Mouse (Mus musculus) embryonic fibroblast, embryonic 13.5 days (primary cell): Measurements from ENCODE around the gene Stox2. TPM values are rescaled to one million over a fixed set of nuclear protein-coding genes. Genes with fewer than 3 reads are reported as not detected.

Experiments used
- H3K27ac ChIP-seq: 2 replicates; pipeline ENCODE4 v1.5.1; 2012; ENCODE audit warnings: low read length, control low read depth, inconsistent platforms; ENCODE audit not compliant: insufficient read depth
- H3K4me1 ChIP-seq: 2 replicates; pipeline ENCODE4 v1.6.1; 2011; ENCODE audit warnings: low read length; ENCODE audit not compliant: control insufficient read depth, insufficient read depth
- H3K4me3 ChIP-seq: 2 replicates; pipeline ENCODE4 v1.5.1; 2011; ENCODE audit warnings: mild to moderate bottlenecking, control low read depth, low read length; ENCODE audit not compliant: insufficient read depth
- CTCF ChIP-seq: IDR thresholded peaks from 2 replicates; pipeline ENCODE4 v1.5.1; 2011; ENCODE audit warnings: mild to moderate bottlenecking, control low read depth, low read length, moderate library complexity, borderline replicate concordance; ENCODE audit not compliant: insufficient read depth
- POLR2A ChIP-seq: IDR thresholded peaks from 2 replicates; pipeline ENCODE4 v1.6.1; 2011; ENCODE audit warnings: low read depth, mild to moderate bottlenecking, control low read depth, low read length, moderate library complexity
- polyA plus RNA-seq: library from polyadenylated mRNA; stranded (reverse); fragments of >200 nt; gene quantifications from 2 replicates; pipeline ENCODE4 v1.2.4, GENCODE M21; 2011; ENCODE audit warnings: low read depth; ENCODE audit not compliant: missing spikeins, insufficient read length

The Stox2 gene
- polyA plus RNA-seq, 1 experiment, result 33.7 TPM

DNA sequence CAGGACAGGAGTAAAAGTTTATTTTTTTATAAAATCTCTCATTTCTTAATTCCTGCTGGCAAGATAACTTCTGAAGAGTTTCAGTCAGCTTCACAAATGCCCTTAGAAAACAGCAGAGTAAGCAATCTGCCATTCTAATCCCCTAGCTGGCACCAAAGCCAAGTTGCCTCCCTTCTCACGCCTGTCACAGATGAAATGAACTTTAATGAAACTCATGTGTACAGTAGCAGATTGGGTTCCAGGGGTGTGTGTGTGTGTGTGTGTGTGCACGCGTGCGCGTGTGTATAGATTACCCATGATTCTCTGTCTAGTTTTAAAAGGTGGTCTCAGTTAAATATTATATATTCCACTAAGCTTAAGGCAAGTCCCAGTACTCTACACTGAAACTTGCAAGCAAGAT lies 62.0 kb downstream of the Stox2 start:
- no peaks in the 10 kb centered on the region for H3K4me1 ChIP-seq
- no peak for TF ChIP-seq POLR2A
- no peak for TF ChIP-seq CTCF
- no peak overlapping the region for H3K4me3 ChIP-seq
- H3K27ac ChIP-seq, result no peak overlapping the region

DNA sequence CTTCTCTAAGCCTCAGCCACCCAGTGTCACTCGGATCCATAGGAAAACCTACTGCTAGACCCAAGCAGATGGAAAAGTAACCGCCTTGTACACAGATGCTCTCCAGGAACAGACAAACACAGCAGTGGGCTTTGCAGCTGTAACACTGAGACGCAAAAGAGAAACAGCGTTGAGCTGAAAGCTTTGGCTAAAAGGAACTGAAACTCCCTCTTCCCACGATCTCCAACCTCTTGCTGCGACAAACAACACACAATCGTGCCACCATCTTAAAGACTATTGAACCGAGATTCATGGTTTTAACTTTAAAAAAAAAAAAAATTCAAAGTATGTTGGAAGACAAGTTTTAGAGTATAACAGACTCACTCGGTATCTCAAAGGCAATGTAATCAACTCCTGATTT lies 62.5 kb downstream of the Stox2 start:
- Histone ChIP-seq H3K4me3 (no peak overlapping the region), H3K4me1 (no peaks in the 10 kb centered on the region), H3K27ac (no peak overlapping the region)
- TF ChIP-seq POLR2A (no peak), CTCF (no peak)

DNA sequence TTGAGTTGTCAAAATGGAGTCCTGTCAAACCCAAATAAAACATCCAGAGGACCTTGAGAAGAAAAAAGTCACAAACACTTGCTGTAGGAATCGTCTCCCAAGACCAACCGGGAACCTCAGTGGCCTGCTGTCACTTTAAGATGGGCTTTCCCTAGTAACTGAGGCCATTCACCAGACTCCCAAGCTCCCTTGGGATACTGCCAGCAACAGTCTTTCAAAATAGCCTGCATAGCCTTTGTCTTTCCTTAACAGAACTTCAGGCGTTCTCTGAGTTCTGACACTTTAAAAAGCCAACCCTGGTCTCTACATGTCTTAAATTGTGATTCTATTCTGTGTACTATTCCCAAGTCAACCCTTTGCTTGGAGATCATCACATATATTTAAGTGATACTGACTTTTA lies 64.9 kb downstream of the Stox2 start:
- TF ChIP-seq CTCF, result no peak
- TF ChIP-seq POLR2A, result no peak
- Histone ChIP-seq H3K4me1 (no peaks in the 10 kb centered on the region), H3K4me3 (no peak overlapping the region), H3K27ac (no peak overlapping the region)

DNA sequence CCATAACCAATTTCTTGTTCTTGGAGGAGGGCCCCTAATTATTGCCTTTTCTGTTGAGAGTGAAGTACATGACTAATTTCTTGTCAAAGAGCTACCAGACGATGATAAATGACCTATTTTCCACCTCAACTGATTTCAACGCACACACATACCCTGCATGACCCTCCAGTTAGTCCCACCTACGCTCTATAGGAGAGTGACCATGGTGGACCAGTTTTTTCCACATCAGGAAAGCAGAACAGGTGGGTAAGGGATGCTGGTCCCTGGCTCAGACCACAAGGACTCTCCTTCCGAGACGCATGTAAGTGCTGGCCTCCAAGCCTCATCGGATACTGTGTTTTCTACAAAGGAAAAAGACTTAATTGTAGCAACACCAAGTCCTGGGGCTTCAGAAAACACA lies 65.4 kb downstream of the Stox2 start:
- no peak for TF ChIP-seq CTCF
- no peak for TF ChIP-seq POLR2A
- H3K27ac ChIP-seq, result no peak overlapping the region
- no peaks in the 10 kb centered on the region for H3K4me1 ChIP-seq
- H3K4me3 ChIP-seq, result no peak overlapping the region

DNA sequence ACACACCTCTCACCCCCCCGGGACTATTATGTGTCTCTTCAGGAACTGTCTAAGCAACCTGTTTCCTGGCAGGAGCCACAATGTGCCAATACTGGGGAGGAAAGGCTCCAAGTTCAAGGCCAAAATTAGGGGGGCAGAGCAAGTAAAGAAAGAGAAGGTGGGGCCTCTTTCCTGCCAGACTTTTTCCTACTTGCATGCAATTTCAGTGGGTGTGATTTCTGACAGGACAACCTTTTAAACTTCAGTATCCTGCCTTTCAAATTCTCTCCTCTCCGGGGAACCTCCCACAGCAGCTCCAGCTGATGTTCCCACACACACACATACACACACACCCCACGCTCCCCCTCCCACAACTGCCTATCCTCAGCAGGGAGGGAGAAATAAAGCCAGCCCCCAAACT lies 66.1 kb downstream of the Stox2 start:
- Histone ChIP-seq H3K4me3 (no peak overlapping the region), H3K4me1 (no peaks in the 10 kb centered on the region), H3K27ac (no peak overlapping the region)
- no peak for TF ChIP-seq CTCF

DNA sequence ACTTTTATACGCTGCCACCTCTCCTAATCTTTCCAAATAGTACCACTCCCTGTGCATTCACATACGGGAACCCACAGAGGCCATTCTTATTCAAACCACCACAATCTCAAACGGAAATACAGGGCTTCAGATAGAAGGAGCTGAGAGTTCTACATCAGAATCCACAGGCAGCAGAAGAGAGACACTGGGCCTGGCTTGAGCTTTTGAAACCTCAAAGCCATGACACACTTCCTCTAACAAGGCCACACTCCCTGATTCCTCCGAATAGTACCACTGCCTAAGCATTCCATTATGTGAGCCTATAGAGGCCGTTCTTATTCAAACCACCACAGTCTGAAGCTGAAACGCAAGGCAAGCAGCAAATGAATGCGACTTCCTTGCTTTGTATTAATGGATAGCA lies 69.5 kb downstream of the Stox2 start:
- H3K4me1 ChIP-seq, result no peaks in the 10 kb centered on the region
- TF ChIP-seq CTCF, result no peak
- no peak for TF ChIP-seq POLR2A
- no peak overlapping the region for H3K27ac ChIP-seq
- no peak overlapping the region for H3K4me3 ChIP-seq

DNA sequence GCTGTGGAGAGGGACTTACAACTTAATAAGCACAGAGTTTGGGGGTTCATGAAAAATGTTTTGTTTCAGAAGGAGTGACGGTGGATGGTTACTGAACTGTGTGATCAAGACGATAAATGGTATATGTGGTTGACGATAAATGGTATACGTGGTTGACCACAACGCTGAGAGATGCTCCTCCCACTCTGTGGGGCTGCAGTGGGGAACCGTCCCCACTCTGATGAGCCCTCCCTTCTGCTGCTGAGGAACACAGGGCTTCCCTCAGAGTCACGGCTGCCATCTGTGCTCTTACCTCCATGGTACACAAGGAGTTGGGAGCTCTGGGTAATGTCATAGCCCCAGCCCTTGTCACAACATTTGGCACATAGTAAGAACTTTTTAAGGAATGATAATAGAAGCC lies 72.4 kb downstream of the Stox2 start:
- TF ChIP-seq POLR2A (no peak), CTCF (no peak)
- Histone ChIP-seq H3K4me3 (no peak overlapping the region), H3K27ac (no peak overlapping the region), H3K4me1 (no peaks in the 10 kb centered on the region)

DNA sequence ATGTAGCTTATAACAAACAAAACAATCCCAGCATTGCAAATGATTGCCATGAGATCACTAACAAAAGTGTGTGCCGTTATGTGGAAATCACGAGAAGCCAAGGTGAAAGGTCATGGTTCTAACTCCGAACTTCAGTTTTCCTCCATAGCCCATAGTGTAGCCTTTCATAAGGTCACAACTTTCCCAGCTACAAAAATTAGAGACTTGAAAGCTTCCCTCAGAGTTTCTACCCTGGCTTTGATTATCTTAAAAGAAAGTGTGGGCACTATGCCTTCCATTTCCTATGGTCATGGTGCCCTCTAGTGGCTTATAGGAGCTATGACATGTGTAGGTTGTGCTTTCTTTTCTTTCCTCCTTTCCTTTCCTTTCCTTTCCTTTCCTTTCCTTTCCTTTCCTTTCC lies 74.6 kb downstream of the Stox2 start:
- no peak for TF ChIP-seq POLR2A
- TF ChIP-seq CTCF, result 0 out of 2 replicates have a peak, but pooled peaks have one; percentile 13
- Histone ChIP-seq H3K27ac (no peak overlapping the region), H3K4me1 (no peaks in the 10 kb centered on the region), H3K4me3 (no peak overlapping the region)

DNA sequence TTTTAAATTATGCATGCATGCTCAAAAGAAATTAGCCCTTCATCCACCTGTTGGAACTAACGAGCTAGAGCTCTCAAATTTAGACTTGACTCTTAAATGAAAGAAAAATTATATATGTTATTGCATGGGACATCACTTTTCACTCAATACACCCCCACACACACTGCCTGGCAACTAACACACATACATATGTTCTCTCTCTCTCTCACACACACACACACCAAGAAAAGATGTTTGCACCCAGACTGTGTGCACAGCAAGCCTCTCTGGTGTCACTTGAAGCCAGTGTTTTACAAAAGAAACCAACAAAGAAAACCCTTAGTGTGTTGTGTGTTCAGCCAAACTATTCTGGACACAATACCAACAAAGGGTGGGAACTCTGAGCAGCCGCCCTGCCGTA lies 75.1 kb downstream of the Stox2 start:
- Histone ChIP-seq H3K4me3 (no peak overlapping the region), H3K4me1 (no peaks in the 10 kb centered on the region), H3K27ac (no peak overlapping the region)
- no peak for TF ChIP-seq POLR2A

DNA sequence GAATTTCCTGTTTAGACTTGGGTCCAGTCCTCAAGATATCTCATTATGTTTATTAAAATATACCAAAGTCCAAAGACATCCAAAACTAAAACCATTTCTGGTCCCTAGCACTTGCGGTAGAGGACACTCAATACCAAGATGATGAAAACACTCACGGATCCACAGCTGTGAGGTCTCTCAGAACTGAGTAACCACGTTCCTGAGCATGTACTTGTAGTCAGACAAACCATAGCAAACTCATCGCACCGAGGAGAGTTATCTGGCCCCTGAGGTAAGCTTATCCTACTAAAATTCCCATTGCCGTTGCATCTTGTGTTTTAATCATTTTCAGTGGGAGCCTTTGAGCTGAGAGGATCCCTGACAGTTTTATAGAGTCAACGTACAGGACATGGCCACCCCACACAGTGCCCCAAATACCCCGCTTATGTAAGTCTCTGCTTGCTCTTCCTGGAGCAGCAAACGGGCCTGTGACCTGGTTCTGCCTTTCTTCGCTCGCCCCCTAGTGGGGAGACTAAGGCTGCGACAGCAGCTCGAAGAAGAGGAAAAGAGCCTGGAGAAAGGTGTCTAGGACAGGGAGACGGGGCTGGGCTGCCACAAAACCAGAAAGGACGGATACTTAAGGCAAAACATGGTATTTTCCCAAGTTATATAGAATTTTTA lies 75.6 kb downstream of the Stox2 start:
- TF ChIP-seq POLR2A (no peak), CTCF (peak; percentile 85)
- H3K4me3 ChIP-seq, result no peak overlapping the region
- no peaks in the 10 kb centered on the region for H3K4me1 ChIP-seq
- no peak overlapping the region for H3K27ac ChIP-seq

DNA sequence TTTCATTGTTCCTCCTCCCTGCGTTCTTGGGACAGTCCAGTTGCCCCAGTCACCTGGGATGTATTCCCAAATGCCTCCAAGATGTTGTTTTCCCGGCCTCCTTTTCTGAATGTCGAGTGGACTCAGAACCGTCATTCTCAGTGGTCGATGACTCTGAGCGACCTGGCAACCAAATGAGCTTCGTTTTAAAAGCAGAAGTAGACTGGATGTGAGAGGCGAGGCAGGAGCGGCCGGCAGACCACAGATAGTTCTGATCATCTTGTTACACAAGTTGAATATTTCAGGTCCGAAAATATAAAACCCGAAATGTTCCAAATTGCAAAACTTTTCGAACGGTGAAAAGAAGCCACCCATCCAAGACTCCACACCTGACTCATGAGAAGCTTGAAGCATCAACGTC lies 76.2 kb downstream of the Stox2 start:
- TF ChIP-seq CTCF (no peak), POLR2A (no peak)
- H3K4me3 ChIP-seq, result no peak overlapping the region
- H3K4me1 ChIP-seq, result no peaks in the 10 kb centered on the region
- H3K27ac ChIP-seq, result no peak overlapping the region
